Mouse (Mus musculus): Measurements from ENCODE around the gene Pot1a. TPM values are rescaled to one million over a fixed set of nuclear protein-coding genes. Genes with fewer than 3 reads are reported as not detected.

The Pot1a gene
- 12.6 and 13.4 TPM in 2 replicates for polyA plus RNA-seq (2012; rRNA removed)

GRCm38 (mm10) chr6:25808806-25809495 lies at the start of gene Pot1a:
TSS of gene Pot1a (minus strand) at chr6:25809246.

Other genes starting within 250 kb of the Pot1a start
- 0.03 and 0.05 TPM in 2 replicates for gene Gpr37, start 118.5 kb downstream of the Pot1a start, polyA plus RNA-seq (2012; rRNA removed)

Measured in liver, embryonic 14 days (tissue).